Mouse (Mus musculus): ENCODE measurements around the gene Bdh2. TPM values are rescaled to one million over a fixed set of nuclear protein-coding genes. Genes with fewer than 3 reads are reported as not detected.

The Bdh2 gene
- polyA plus RNA-seq, 1 experiment from 2014 or later = 3.9 TPM

DNA sequence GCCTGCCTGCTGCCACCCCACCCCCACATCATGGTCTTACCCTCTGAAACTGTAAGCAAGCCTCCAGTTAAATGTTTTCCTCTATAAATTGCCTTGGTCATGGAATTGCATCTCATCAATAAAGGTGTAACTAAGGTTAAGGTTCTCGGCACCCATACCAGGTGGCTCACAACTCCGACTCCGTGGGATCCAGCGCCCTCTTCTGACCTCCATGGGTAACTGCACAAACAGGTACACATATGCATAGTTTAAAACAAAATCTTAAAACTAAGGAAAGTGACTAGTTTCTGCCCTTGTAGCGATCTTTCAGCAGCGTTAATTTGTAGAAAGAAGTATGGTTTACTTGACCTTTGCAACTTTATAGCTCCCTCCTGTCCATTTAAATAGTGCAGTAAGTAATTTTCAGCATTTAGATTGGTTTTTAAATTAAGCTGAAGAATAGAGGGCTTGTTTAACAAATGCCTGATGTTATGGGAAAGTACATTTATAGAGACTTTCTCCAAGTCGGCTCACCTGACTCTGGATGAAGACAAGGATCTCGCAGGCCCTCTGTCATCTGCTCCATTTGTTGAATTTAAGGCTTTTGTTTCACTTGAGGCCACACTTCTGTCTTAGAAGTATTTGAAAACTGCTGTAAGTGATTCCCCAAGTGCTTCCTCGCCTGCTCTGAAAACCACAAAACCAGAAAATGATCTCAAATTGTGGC lies 34.9 kb downstream of the Bdh2 start:
- Histone ChIP-seq H3K36me3 (ENCODE audit: control insufficient read depth, insufficient read depth, low read length) (no peaks in the 10 kb centered on the region), H3K4me2 (ENCODE audit: low read length) (no peak overlapping the region), H3K4me3 (ENCODE audit: control insufficient read depth in 1 of 2, insufficient read depth in 1 of 2, low read depth in 1 of 2, low read length in 2 of 2) (no peak overlapping the region), H3K4me1 (ENCODE audit: control insufficient read depth in 2 of 2, insufficient read depth in 2 of 2, low read length in 2 of 2) (no peaks in the 10 kb centered on the region), H3K27ac (replicated peaks in 1 of 2; ENCODE audit: control insufficient read depth in 1 of 2, insufficient read depth in 1 of 2, low read depth in 2 of 2, low read length in 2 of 2) (no peak overlapping the region), H3K27me3 (ENCODE audit: control insufficient read depth, insufficient read depth, low read length) (no peaks in the 10 kb centered on the region), H3K9me3 (ENCODE audit: control insufficient read depth, low read length) (peaks cover 3% of the 10 kb centered on the region; the same call in 1 of the 2 replicates), H3K9ac (ENCODE audit: low read length) (no peak overlapping the region)
- no peak for ATAC-seq (ENCODE audit: insufficient number of reproducible peaks, insufficient read depth, low FRiP score, low read depth)
- WGBS = 88% methylated on average over 9 of the region's 9 CpGs

DNA sequence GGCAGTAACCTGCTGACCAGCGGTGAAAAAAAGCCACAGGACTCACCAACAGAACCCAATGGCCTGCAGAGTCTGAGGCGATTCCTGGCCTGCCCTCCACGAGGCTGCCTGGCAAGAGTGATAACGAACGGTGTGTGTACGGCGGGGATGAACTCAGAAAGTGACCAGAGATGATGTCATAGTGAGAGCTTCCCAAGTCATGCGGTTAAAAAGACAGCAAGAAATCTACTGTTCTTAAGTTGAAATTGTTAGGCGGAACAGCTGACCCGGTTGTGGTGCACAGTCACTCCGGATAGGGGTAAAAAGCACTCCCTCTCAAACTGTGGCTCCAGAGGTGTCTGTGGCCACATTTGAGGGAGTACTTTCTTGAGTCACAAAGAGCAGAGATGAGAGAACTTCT lies 37.3 kb downstream of the Bdh2 start:
- 67% methylated on average over 11 of the region's 11 CpGs for WGBS
- Histone ChIP-seq H3K4me3 (ENCODE audit: control insufficient read depth in 1 of 2, insufficient read depth in 1 of 2, low read depth in 1 of 2, low read length in 2 of 2) (no peak overlapping the region), H3K4me2 (ENCODE audit: low read length) (no peak overlapping the region), H3K9me3 (ENCODE audit: control insufficient read depth, low read length) (peaks cover 3% of the 10 kb centered on the region; the same call in 1 of the 2 replicates), H3K27ac (replicated peaks in 1 of 2; ENCODE audit: control insufficient read depth in 1 of 2, insufficient read depth in 1 of 2, low read depth in 2 of 2, low read length in 2 of 2) (no peak overlapping the region), H3K4me1 (ENCODE audit: control insufficient read depth in 2 of 2, insufficient read depth in 2 of 2, low read length in 2 of 2) (no peaks in the 10 kb centered on the region), H3K27me3 (ENCODE audit: control insufficient read depth, insufficient read depth, low read length) (no peaks in the 10 kb centered on the region), H3K9ac (ENCODE audit: low read length) (no peak overlapping the region), H3K36me3 (ENCODE audit: control insufficient read depth, insufficient read depth, low read length) (no peaks in the 10 kb centered on the region)
- ATAC-seq (ENCODE audit: insufficient number of reproducible peaks, insufficient read depth, low FRiP score, low read depth) = no peak

DNA sequence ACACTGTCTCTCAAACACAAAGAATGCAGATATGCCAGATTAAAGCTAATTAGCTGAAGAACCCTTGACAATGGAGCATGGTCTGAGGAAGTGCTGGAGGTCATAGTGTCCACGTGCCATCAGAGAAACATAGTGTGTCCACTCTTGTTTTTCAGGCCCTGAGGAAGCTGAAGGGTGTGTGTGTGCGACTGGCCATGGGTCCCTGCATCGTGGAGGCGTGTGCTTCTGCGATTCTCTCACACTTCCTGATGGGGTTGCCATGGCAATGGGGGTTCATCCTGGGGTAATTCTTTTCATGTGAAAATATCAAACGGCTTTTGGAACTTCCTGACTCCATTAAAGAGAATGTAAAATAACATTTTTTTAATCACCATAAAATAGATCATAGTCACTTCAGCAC lies 43.3 kb downstream of the Bdh2 start:
- WGBS = 73% methylated on average over 6 of the region's 6 CpGs
- no peak for ATAC-seq (ENCODE audit: insufficient number of reproducible peaks, insufficient read depth, low FRiP score, low read depth)
- H3K9me3 ChIP-seq (ENCODE audit: control insufficient read depth, low read length) = no peaks in the 10 kb centered on the region

DNA sequence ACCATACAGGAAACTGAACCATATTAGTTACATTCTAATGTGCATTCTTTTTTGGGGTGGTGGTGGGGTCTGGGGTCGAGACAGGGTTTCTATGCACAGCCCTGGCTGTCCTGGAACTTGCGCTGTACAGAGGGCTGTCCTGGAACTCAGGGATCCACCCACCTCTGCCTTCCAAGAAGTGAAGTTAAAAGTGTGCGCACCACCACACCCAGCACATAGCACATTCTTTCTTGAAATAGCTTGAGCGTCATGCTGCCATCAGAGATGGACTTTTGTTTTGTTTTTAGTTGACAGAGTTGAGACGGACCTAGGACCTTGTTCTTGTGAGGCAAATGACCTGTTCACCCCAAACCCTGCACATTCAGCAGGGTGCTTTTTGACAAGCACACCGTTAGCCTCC lies 46.2 kb downstream of the Bdh2 start:
- no peak for ATAC-seq (ENCODE audit: insufficient number of reproducible peaks, insufficient read depth, low FRiP score, low read depth)

More for the DNA sequence above, 43.3 kb downstream of the Bdh2 start:
- H3K4me1 ChIP-seq (ENCODE audit: control insufficient read depth in 2 of 2, insufficient read depth in 2 of 2, low read length in 2 of 2) = no peaks in the 10 kb centered on the region; a peak in 1 of 4 replicates
- H3K9ac ChIP-seq (ENCODE audit: low read length) = no peak overlapping the region
- no peak overlapping the region for H3K4me3 ChIP-seq (ENCODE audit: control insufficient read depth in 1 of 2, insufficient read depth in 1 of 2, low read depth in 1 of 2, low read length in 2 of 2)
- no peaks in the 10 kb centered on the region for H3K36me3 ChIP-seq (ENCODE audit: control insufficient read depth, insufficient read depth, low read length)
- H3K27ac ChIP-seq (replicated peaks in 1 of 2; ENCODE audit: control insufficient read depth in 1 of 2, insufficient read depth in 1 of 2, low read depth in 2 of 2, low read length in 2 of 2) = no peak overlapping the region
- no peaks in the 10 kb centered on the region for H3K27me3 ChIP-seq (ENCODE audit: control insufficient read depth, insufficient read depth, low read length)
- no peak overlapping the region for H3K4me2 ChIP-seq (ENCODE audit: low read length)

DNA sequence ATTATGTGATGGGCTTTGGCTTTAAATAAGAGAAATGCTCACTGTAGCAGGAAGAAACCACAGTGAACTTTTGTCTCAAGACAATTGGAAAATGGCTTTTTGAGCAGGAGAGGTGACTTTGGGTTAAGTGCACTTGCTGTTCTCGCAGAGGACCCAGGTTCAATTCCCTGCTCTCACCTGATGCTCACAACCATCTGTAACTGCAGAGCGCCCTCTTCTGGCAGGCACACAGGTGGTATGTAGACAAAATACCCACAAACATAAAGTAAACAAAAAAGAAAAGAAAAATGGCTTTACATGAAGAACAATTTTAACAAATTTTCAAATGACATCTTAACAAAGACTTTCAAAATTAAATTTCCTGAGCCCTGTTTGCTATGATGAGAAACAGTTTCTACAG lies 46.6 kb downstream of the Bdh2 start:
- no peak overlapping the region for H3K27ac ChIP-seq (replicated peaks in 1 of 2; ENCODE audit: control insufficient read depth in 1 of 2, insufficient read depth in 1 of 2, low read depth in 2 of 2, low read length in 2 of 2)
- H3K4me2 ChIP-seq (ENCODE audit: low read length) = no peak overlapping the region
- H3K4me1 ChIP-seq (ENCODE audit: control insufficient read depth in 2 of 2, insufficient read depth in 2 of 2, low read length in 2 of 2) = no peaks in the 10 kb centered on the region; a peak in 1 of 4 replicates
- no peak overlapping the region for H3K4me3 ChIP-seq (ENCODE audit: control insufficient read depth in 1 of 2, insufficient read depth in 1 of 2, low read depth in 1 of 2, low read length in 2 of 2)
- no peak for ATAC-seq (ENCODE audit: insufficient number of reproducible peaks, insufficient read depth, low FRiP score, low read depth)
- no peak overlapping the region for H3K9ac ChIP-seq (ENCODE audit: low read length)
- H3K36me3 ChIP-seq (ENCODE audit: control insufficient read depth, insufficient read depth, low read length) = no peaks in the 10 kb centered on the region
- no peaks in the 10 kb centered on the region for H3K27me3 ChIP-seq (ENCODE audit: control insufficient read depth, insufficient read depth, low read length)
- no peaks in the 10 kb centered on the region for H3K9me3 ChIP-seq (ENCODE audit: control insufficient read depth, low read length)
- 52% methylated on average over 2 of the region's 2 CpGs for WGBS

More for the DNA sequence above, 46.2 kb downstream of the Bdh2 start:
- Histone ChIP-seq H3K27me3 (ENCODE audit: control insufficient read depth, insufficient read depth, low read length) (no peaks in the 10 kb centered on the region), H3K9ac (ENCODE audit: low read length) (no peak overlapping the region), H3K36me3 (ENCODE audit: control insufficient read depth, insufficient read depth, low read length) (no peaks in the 10 kb centered on the region), H3K4me2 (ENCODE audit: low read length) (no peak overlapping the region), H3K4me3 (ENCODE audit: control insufficient read depth in 1 of 2, insufficient read depth in 1 of 2, low read depth in 1 of 2, low read length in 2 of 2) (no peak overlapping the region), H3K4me1 (ENCODE audit: control insufficient read depth in 2 of 2, insufficient read depth in 2 of 2, low read length in 2 of 2) (no peaks in the 10 kb centered on the region; a peak in 1 of 4 replicates), H3K27ac (replicated peaks in 1 of 2; ENCODE audit: control insufficient read depth in 1 of 2, insufficient read depth in 1 of 2, low read depth in 2 of 2, low read length in 2 of 2) (no peak overlapping the region), H3K9me3 (ENCODE audit: control insufficient read depth, low read length) (no peaks in the 10 kb centered on the region)
- WGBS = 69% methylated on average over 6 of the region's 6 CpGs

DNA sequence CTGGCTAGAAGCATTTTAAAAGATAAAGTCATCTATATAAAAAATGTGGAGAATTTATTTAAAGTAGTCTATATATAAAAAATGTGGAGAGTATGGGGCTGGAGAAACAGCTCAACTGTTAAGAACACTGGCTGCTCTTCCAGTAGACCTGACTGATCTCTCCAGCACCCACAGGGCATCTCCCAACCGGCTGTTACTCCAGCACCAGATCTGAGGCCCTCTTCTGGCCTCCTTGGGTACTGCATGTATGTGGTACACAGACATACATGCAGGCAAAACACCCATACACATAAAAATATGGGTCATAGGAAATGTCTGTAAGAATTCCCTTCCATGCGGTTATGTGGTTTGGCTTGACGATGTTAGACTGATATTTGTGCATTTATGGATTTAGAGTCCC lies 47.5 kb downstream of the Bdh2 start:
- H3K36me3 ChIP-seq (ENCODE audit: control insufficient read depth, insufficient read depth, low read length) = no peaks in the 10 kb centered on the region
- H3K27ac ChIP-seq (replicated peaks in 1 of 2; ENCODE audit: control insufficient read depth in 1 of 2, insufficient read depth in 1 of 2, low read depth in 2 of 2, low read length in 2 of 2) = no peak overlapping the region
- no peak overlapping the region for H3K4me3 ChIP-seq (ENCODE audit: control insufficient read depth in 1 of 2, insufficient read depth in 1 of 2, low read depth in 1 of 2, low read length in 2 of 2)
- no peaks in the 10 kb centered on the region for H3K27me3 ChIP-seq (ENCODE audit: control insufficient read depth, insufficient read depth, low read length)
- no peak overlapping the region for H3K9ac ChIP-seq (ENCODE audit: low read length)
- ATAC-seq (ENCODE audit: insufficient number of reproducible peaks, insufficient read depth, low FRiP score, low read depth) = no peak
- no peaks in the 10 kb centered on the region; a peak in 1 of 4 replicates for H3K4me1 ChIP-seq (ENCODE audit: control insufficient read depth in 2 of 2, insufficient read depth in 2 of 2, low read length in 2 of 2)
- no peak overlapping the region for H3K4me2 ChIP-seq (ENCODE audit: low read length)
- no peaks in the 10 kb centered on the region for H3K9me3 ChIP-seq (ENCODE audit: control insufficient read depth, low read length)
- 42% methylated on average over 3 of the region's 3 CpGs for WGBS

DNA sequence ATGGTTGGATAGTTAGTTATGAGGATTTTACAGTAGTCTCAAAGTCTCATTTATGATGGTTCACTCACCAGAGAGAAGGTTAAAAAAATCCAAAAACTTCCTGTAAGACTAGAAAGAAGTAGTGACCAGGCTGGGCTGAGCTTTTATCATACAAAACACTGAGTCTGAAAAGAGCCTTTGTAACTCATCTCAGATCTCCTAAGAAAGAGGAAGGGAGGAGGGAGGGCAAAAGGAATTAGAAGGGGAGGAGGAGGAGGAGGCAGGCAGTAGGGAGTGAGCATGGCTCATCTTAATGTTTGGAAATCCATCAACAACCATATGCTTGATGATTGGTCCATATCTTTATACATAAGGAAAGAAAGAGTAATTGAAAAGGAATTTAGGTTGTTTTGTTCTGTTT lies 51.7 kb downstream of the Bdh2 start:
- H3K9ac ChIP-seq (ENCODE audit: low read length) = no peak overlapping the region
- H3K27ac ChIP-seq (replicated peaks in 1 of 2; ENCODE audit: control insufficient read depth in 1 of 2, insufficient read depth in 1 of 2, low read depth in 2 of 2, low read length in 2 of 2) = no peak overlapping the region
- H3K4me2 ChIP-seq (ENCODE audit: low read length) = no peak overlapping the region
- no peaks in the 10 kb centered on the region for H3K9me3 ChIP-seq (ENCODE audit: control insufficient read depth, low read length)
- H3K4me3 ChIP-seq (ENCODE audit: control insufficient read depth in 1 of 2, insufficient read depth in 1 of 2, low read depth in 1 of 2, low read length in 2 of 2) = no peak overlapping the region
- ATAC-seq (ENCODE audit: insufficient number of reproducible peaks, insufficient read depth, low FRiP score, low read depth) = no peak
- H3K27me3 ChIP-seq (ENCODE audit: control insufficient read depth, insufficient read depth, low read length) = no peaks in the 10 kb centered on the region
- H3K4me1 ChIP-seq (ENCODE audit: control insufficient read depth in 2 of 2, insufficient read depth in 2 of 2, low read length in 2 of 2) = no peaks in the 10 kb centered on the region
- H3K36me3 ChIP-seq (ENCODE audit: control insufficient read depth, insufficient read depth, low read length) = no peaks in the 10 kb centered on the region

DNA sequence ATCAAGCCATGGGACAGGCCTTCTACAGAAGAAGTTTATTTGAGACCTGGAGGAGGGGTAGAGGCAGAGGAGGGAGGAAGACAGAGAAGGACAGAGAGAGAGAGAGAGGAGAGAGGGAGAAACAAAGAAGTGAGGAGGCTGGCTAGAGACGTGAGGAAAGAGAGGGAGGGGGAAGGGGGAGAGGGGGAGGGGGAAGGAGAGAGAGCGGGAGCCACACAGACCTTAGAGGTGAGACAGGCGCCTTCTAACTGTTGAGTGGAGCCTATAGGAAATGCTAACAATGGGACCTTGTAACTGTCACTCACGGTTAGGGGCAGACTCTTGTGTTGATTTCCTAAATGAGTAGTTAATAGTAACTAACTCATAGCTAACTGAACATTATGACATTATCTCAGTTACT lies 52.7 kb downstream of the Bdh2 start:
- Histone ChIP-seq H3K4me3 (ENCODE audit: control insufficient read depth in 1 of 2, insufficient read depth in 1 of 2, low read depth in 1 of 2, low read length in 2 of 2) (no peak overlapping the region), H3K27ac (replicated peaks in 1 of 2; ENCODE audit: control insufficient read depth in 1 of 2, insufficient read depth in 1 of 2, low read depth in 2 of 2, low read length in 2 of 2) (no peak overlapping the region), H3K9ac (ENCODE audit: low read length) (no peak overlapping the region), H3K27me3 (ENCODE audit: control insufficient read depth, insufficient read depth, low read length) (no peaks in the 10 kb centered on the region), H3K4me1 (ENCODE audit: control insufficient read depth in 2 of 2, insufficient read depth in 2 of 2, low read length in 2 of 2) (no peaks in the 10 kb centered on the region), H3K4me2 (ENCODE audit: low read length) (no peak overlapping the region), H3K36me3 (ENCODE audit: control insufficient read depth, insufficient read depth, low read length) (no peaks in the 10 kb centered on the region), H3K9me3 (ENCODE audit: control insufficient read depth, low read length) (no peaks in the 10 kb centered on the region)
- 50% methylated on average over 4 of the region's 4 CpGs for WGBS
- ATAC-seq (ENCODE audit: insufficient number of reproducible peaks, insufficient read depth, low FRiP score, low read depth) = no peak
